Mouse (Mus musculus) heart, embryonic 14.5 days (tissue): Measurements from ENCODE around the gene Zfp462. TPM values are rescaled to one million over a fixed set of nuclear protein-coding genes. Genes with fewer than 3 reads are reported as not detected.
"Not testable (repeated sequence)": the region's sequence is repeated elsewhere in the genome, so short reads cannot be mapped to it uniquely, and the experiment has no call there.

ENCODE experiments used
- ATAC-seq: fragments of 200-750 bp; cut with Nextera tagmentation; 2 replicates; pipeline ENCODE4 v1.8.0; 2017; ENCODE audit warnings: low read depth, moderate TSS enrichment; ENCODE audit not compliant: insufficient number of reproducible peaks, insufficient read depth, low FRiP score
- H3K27ac ChIP-seq, 2 experiments: fragments of 200-500 bp in 1 of 2; fragments of 300-500 bp in 1 of 2; sonication (generic) in 1 of 2; replicated peaks in 1 of 2; 2 replicates each; pipeline ENCODE4 v1.5.1; 2012 to 2014; ENCODE audit warnings: low read depth in 2 of 2, low read length in 2 of 2, control low read depth in 1 of 2, mild to moderate bottlenecking in 1 of 2, mixed read lengths in 1 of 2; ENCODE audit not compliant: control insufficient read depth in 1 of 2, insufficient read depth in 1 of 2
- H3K27me3 ChIP-seq: fragments of 300-500 bp; sonication (generic); 2 replicates; pipeline ENCODE4 v1.6.1; 2014; ENCODE audit warnings: mild to moderate bottlenecking, low read length, control low read depth; ENCODE audit not compliant: control insufficient read depth, insufficient read depth
- H3K36me3 ChIP-seq: fragments of 300-500 bp; sonication (generic); 2 replicates; pipeline ENCODE4 v1.6.1; 2014; ENCODE audit warnings: mild to moderate bottlenecking, control low read depth, low read length, mixed read lengths; ENCODE audit not compliant: control insufficient read depth, insufficient read depth
- H3K4me1 ChIP-seq, 2 experiments: fragments of 200-500 bp in 1 of 2; fragments of 300-500 bp in 1 of 2; sonication (generic) in 1 of 2; 2 replicates each; pipeline ENCODE4 v1.6.1; 2012 to 2014; ENCODE audit warnings: low read length in 2 of 2, control low read depth in 1 of 2, mixed read lengths in 1 of 2; ENCODE audit not compliant: control insufficient read depth in 2 of 2, insufficient read depth in 2 of 2
- H3K4me2 ChIP-seq: fragments of 300-500 bp; sonication (generic); 2 replicates; pipeline ENCODE4 v1.6.1; 2014; ENCODE audit warnings: mild to moderate bottlenecking, low read length
- H3K4me3 ChIP-seq, 2 experiments: fragments of 200-500 bp in 1 of 2; fragments of 300-500 bp in 1 of 2; sonication (generic) in 1 of 2; 2 replicates each; pipeline ENCODE4 v1.5.1; 2012 to 2014; ENCODE audit warnings: low read length in 2 of 2, mild to moderate bottlenecking in 2 of 2, control low read depth in 1 of 2, low read depth in 1 of 2, moderate library complexity in 1 of 2; ENCODE audit not compliant: control insufficient read depth in 1 of 2, insufficient read depth in 1 of 2
- H3K9ac ChIP-seq: fragments of 300-500 bp; sonication (generic); 2 replicates; pipeline ENCODE4 v1.6.1; 2014; ENCODE audit warnings: mild to moderate bottlenecking, low read length
- H3K9me3 ChIP-seq: fragments of 300-500 bp; sonication (generic); 2 replicates; pipeline ENCODE4 v1.6.1; 2016; ENCODE audit warnings: low read length, control low read depth; ENCODE audit not compliant: control insufficient read depth
- WGBS: fragments of 180-500 bp; shearing (Covaris S2); extraction: QIAGEN DNeasy Blood & Tissue Kit; methylation state at CpG from one replicate; pipeline ENCODE4 v1.1.7; 2014; 5-methylcytosine and 5-hydroxymethylcytosine counted together
- polyA plus RNA-seq: library from polyadenylated mRNA; unstranded; fragments of >200 nt; fragmentation: Nextera tagmentation; extraction: Ambion mirVana; gene quantifications from 2 replicates; pipeline ENCODE4 v1.2.1, GENCODE M21; 2014

Zfp462 gene
- polyA plus RNA-seq, 1 experiment from 2014 or later: 3.7 TPM

DNA sequence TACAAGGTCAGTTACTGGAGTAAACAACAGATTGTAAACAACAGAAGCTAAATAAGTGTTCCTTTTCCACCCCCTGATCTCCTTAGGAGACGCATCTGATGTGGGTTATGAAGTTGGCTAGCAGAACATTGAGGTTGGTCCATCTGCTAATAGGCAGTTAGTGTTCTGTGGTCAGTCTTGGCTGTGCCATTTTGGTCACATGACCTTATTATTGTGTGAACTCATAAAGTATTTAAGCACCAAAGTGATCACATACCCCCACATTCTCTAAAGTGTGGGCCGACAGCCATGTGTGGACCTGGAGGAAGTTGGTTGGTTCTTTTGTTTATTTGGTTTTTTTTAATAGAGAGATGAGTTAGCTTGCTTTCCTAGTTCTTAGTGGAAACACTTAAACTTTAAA is 39.7 kb downstream of the Zfp462 start:
- Histone ChIP-seq H3K27me3 (no peaks in the 10 kb centered on the region), H3K27ac (no peak overlapping the region), H3K4me1 (peaks cover 10 to 16% of the 10 kb centered on the region in 2 experiments), H3K36me3 (no peaks in the 10 kb centered on the region), H3K4me3 (no peak overlapping the region), H3K4me2 (no peak overlapping the region), H3K9ac (no peak overlapping the region), H3K9me3 (no peaks in the 10 kb centered on the region)
- ATAC-seq: no peak
- 88% methylated on average over 2 of the region's 2 CpGs for WGBS

DNA sequence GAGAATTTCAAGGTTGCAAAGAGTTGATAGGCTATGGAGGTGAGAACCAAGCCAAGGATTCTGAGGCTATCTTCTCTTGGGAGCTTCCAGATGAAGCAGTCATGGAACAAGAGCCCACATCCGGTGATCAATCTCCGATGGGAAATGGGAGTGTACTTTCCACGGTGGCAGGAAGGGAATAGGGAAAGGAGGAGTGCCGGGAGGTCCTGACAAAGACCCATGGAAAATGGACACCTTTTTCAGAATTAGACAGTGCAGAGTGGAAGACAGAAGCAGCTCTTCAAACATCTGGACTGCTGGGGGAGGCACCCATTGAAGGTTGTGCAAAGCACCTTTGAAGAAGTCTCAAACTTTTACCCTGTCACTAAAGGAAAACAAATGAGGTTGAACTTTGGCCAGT is 41.8 kb downstream of the Zfp462 start:
- Histone ChIP-seq H3K4me3 (no peak overlapping the region), H3K27ac (no peak overlapping the region), H3K9ac (no peak overlapping the region), H3K9me3 (no peaks in the 10 kb centered on the region), H3K36me3 (no peaks in the 10 kb centered on the region), H3K27me3 (no peaks in the 10 kb centered on the region), H3K4me1 (peaks cover 0 to 3% of the 10 kb centered on the region in 2 experiments; a peak in 1 of 4 replicates), H3K4me2 (no peak overlapping the region)
- 74% methylated on average over 4 of the region's 4 CpGs for WGBS
- no peak for ATAC-seq

DNA sequence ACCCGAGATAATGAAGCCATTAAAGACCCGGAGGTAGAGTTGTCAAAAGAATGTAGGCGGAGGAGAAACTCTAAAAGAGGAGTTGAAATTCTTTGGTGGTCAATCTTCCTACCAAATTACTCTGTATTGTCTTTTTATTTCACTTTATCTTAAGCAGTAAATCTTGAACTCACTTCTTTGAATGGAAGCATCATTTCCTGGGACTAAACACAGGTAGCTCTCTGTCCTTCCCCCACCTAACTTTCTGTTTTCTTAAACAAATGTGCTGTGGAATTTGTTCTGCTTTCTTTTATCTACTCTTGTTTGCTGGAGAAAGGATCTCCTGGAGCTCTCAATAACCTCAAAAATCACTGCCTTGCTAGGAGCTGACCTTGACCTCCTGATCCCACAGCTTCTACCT is 42.4 kb downstream of the Zfp462 start:
- peaks cover 0 to 3% of the 10 kb centered on the region in 2 experiments; a peak in 1 of 4 replicates for H3K4me1 ChIP-seq
- H3K27ac ChIP-seq: no peak overlapping the region
- H3K4me3 ChIP-seq: no peak overlapping the region
- H3K36me3 ChIP-seq: no peaks in the 10 kb centered on the region
- H3K27me3 ChIP-seq: no peaks in the 10 kb centered on the region
- no peak overlapping the region for H3K9ac ChIP-seq
- H3K4me2 ChIP-seq: no peak overlapping the region
- WGBS: 57% methylated on average over 3 of the region's 3 CpGs
- H3K9me3 ChIP-seq: no peaks in the 10 kb centered on the region
- no peak for ATAC-seq

DNA sequence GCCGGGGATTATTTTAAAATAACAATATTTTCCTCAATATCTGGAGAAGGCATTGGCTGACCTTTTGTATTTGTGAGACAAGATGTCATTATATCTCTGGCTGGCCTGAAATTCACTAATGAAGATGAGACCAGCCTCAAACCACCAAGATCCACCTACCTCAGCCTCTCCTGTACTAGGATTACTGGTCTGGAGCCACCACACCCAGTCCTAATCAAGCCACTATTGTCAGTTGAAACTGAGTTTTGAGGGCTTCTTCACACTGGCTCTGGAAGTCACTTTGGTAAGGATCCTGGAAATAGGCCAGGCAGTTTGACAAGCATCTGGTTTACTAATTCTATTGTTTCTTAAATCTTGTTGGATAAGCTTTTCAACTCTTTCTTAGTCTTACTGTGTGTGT is 43.1 kb downstream of the Zfp462 start:
- WGBS: 92% methylated on average over 1 of the region's 1 CpGs
- H3K4me2 ChIP-seq: no peak overlapping the region
- H3K9ac ChIP-seq: no peak overlapping the region
- H3K27ac ChIP-seq: no peak overlapping the region
- H3K36me3 ChIP-seq: no peaks in the 10 kb centered on the region
- peaks cover 0 to 3% of the 10 kb centered on the region in 2 experiments; a peak in 1 of 4 replicates for H3K4me1 ChIP-seq
- H3K9me3 ChIP-seq: no peaks in the 10 kb centered on the region
- no peak for ATAC-seq
- H3K27me3 ChIP-seq: no peaks in the 10 kb centered on the region
- H3K4me3 ChIP-seq: no peak overlapping the region

DNA sequence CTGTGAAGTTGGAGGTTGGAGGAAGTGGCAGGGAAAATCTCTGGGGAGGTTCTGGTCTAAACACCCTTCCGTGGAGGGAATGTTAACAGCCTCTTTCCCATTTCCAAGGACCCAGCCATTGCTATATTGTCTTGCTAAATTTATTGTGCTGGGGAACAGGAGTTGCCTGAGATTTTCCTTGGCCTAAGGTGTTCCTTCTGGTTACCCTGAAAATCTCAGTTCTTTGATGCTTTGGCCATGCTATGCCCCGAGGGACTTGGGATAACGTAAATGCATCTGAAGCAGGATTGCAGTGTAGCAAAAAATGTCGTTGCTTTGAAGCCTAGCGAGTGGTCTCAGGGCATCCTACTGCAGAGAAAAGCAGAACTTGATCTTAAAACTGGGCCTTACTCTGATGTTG is 47.1 kb downstream of the Zfp462 start:
- 79% methylated on average over 5 of the region's 5 CpGs for WGBS
- Histone ChIP-seq H3K27ac (no peak overlapping the region), H3K4me2 (no peak overlapping the region), H3K27me3 (no peaks in the 10 kb centered on the region), H3K4me1 (no peaks in the 10 kb centered on the region), H3K4me3 (no peak overlapping the region), H3K9me3 (no peaks in the 10 kb centered on the region), H3K36me3 (no peaks in the 10 kb centered on the region), H3K9ac (no peak overlapping the region)
- ATAC-seq: no peak

DNA sequence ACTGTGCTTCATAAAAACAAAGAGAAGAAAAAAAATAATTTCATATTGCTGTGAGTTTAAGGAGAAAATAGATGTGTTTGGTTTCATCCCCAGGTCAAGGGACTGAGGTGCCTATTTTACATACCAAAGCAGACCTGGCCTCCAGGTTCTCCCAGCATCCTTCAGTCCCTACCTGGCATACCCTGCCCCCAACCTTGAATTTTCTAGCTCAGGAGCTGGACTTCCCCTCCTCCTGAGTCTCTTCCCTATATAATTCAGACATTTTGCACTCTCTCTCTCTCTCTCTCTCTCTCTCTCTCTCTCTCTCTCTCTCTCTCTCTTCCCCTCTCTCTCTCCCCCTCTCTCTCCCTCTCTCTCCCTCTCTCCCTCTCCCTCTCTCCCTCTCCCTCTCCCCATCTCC is 48.2 kb downstream of the Zfp462 start:
- H3K27me3 ChIP-seq, H3K4me3 ChIP-seq, H3K4me1 ChIP-seq, H3K36me3 ChIP-seq, ATAC-seq, H3K9ac ChIP-seq, H3K9me3 ChIP-seq, H3K4me2 ChIP-seq, H3K27ac ChIP-seq: not testable (repeated sequence)

DNA sequence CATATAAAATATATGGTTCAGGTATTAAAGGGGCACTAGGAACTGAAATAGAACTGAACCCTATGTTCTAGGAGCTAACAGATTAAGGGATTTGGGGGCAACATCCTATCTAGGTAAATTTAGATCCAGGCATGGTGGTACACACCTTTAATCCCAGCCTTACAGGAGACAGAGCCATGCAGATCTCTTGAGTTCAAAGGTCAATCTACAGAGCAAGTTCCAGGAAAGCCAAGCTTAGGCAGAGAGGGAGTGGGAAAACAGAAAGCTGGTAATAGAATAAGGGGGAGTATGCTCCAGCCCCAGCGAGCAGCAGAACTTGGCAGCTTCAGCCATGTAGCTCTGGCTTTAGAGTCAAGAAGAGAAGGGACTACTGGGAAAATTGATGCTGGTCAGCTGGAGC is 50.4 kb downstream of the Zfp462 start:
- H3K9ac ChIP-seq: no peak overlapping the region
- 71% methylated on average over 1 of the region's 1 CpGs for WGBS
- no peak for ATAC-seq

DNA sequence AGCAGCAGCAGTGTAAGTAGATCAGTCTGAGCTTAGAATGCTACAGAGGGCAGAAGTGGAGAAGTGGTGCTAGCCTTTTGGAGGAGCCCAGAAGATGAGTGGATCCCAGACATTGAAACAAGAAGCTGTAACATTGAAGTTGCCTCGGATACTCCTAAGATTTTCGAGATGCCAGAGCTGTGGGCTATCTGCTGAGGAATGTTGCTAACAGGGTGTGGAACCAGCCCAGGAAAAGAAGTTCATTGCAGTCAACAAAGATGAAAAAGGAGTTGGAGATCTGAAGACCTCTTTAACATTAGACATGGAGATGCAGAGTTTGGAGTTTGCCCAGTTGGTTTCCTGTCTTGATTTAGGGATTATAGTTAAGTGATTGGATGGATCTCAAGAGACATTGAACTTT is 51.2 kb downstream of the Zfp462 start:
- no peak overlapping the region for H3K9ac ChIP-seq
- H3K27me3 ChIP-seq: no peaks in the 10 kb centered on the region
- H3K4me3 ChIP-seq: no peak overlapping the region
- WGBS: 50% methylated on average over 2 of the region's 2 CpGs
- no peaks in the 10 kb centered on the region for H3K36me3 ChIP-seq
- no peak overlapping the region for H3K4me2 ChIP-seq
- ATAC-seq: no peak
- peaks cover 4 to 7% of the 10 kb centered on the region in 2 experiments for H3K4me1 ChIP-seq
- no peaks in the 10 kb centered on the region for H3K9me3 ChIP-seq
- H3K27ac ChIP-seq: no peak overlapping the region

More for the DNA sequence above, 50.4 kb downstream of the Zfp462 start:
- Histone ChIP-seq H3K27me3 (no peaks in the 10 kb centered on the region), H3K4me3 (no peak overlapping the region), H3K4me1 (no peaks in the 10 kb centered on the region), H3K4me2 (no peak overlapping the region), H3K27ac (no peak overlapping the region), H3K9me3 (no peaks in the 10 kb centered on the region), H3K36me3 (no peaks in the 10 kb centered on the region)
